Mouse (Mus musculus): ENCODE data around the gene Dhcr7. TPM values are rescaled to one million over a fixed set of nuclear protein-coding genes. Genes with fewer than 3 reads are reported as not detected.

Gene Dhcr7
- polyA plus RNA-seq, 1 experiment = 0.02 TPM

DNA sequence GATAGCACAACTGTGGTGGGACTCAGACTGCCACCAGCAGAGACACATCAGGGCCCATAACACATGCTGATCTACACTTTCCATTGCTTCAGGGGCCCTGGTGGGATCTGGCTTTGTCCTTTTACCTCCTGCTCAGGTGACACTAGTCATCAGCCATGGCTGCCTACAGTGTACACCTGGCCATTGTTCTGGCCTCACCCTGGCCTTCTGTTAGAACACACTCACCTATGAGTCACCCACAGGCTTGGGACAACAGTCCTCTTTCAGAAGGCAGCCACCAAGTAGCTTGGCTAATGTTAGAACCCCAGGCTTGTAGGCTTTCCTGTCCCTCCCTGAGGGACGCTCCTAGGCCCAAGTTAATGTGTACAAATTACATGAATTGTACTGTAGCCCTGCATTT lies 22.2 kb upstream of the Dhcr7 start:
- Histone ChIP-seq H3K4me1 (ENCODE audit: control insufficient read depth) (no peaks in the 10 kb centered on the region), H3K4me3 (replicated peaks) (no peak overlapping the region), H3K27me3 (ENCODE audit: control insufficient read depth) (no peaks in the 10 kb centered on the region), H3K36me3 (ENCODE audit: control insufficient read depth) (peaks cover 85% of the 10 kb centered on the region), H3K9me3 (ENCODE audit: control insufficient read depth, low read length) (no peaks in the 10 kb centered on the region)
- TF ChIP-seq TAL1 (IDR thresholded peaks at IDR 0.05; ENCODE audit: low read length) = no peak
- TF ChIP-seq GATA1 (IDR thresholded peaks at IDR 0.05; ENCODE audit: low read length) = no peak

DNA sequence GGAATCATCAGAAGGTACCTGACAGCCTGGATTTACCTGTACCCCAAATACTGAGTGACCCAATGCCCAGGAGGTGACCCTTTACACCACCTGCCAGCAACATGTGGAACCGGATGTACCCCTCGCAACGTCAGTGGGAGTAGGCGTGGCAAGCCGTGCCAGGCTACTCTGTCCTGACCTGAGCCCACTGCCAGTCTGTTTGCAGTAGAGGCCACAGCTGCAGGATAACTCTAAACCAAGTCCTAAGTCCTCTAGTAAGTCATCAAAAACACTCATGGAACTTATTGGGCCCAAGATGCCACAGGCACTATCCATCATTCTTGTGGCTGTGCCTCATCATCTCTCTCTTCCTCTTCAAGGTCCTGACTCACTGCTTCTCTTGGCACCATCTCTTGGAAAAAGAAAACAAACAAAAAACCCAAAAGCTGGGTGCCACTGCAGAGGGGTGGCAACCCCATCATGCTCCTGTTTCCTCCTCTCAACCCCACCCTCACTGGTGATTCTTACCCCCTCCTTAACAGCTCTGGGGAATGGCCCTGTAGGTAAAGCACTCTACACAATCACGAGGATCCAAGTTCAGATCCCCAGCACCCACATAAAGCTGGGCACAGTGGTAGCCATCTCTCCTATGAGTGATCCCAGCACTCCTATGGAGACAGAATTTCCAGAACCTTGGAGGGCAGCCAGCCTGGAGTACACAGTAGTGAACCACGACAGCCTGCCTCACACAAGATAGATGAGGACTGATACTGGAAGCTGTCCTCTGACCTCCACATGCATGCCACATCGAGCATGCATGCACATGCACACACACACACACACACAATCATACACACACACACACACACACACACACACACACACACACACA lies 21.5 kb upstream of the Dhcr7 start:
- no peak for TF ChIP-seq GATA1 (IDR thresholded peaks at IDR 0.05; ENCODE audit: low read length)
- no peak for TF ChIP-seq TAL1 (IDR thresholded peaks at IDR 0.05; ENCODE audit: low read length)
- Histone ChIP-seq H3K4me1 (ENCODE audit: control insufficient read depth) (no peaks in the 10 kb centered on the region), H3K4me3 (replicated peaks) (no peak overlapping the region), H3K9me3 (ENCODE audit: control insufficient read depth, low read length) (no peaks in the 10 kb centered on the region), H3K36me3 (ENCODE audit: control insufficient read depth) (peaks cover 89% of the 10 kb centered on the region), H3K27me3 (ENCODE audit: control insufficient read depth) (no peaks in the 10 kb centered on the region)

DNA sequence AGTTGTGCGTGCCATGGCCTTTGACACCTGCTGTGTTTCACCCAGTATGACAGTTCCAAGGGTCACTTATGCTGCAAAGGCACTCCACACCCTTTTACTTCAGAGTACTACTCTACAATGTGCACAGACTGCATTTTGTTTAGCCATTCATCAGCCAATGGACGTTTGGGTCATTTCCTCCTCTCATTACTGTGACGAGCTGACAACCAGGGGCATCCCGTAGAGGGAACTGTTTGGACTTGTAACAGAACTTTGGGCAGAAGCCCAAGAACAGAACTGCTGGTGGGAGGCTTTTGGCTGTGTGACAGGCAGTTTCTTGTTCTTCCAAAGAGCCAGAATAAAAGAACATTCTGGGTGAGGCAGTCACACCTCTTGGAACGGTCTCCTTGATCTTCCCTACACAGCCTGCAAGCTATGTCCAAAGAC lies 17.7 kb upstream of the Dhcr7 start:
- no peak for TF ChIP-seq GATA1 (IDR thresholded peaks at IDR 0.05; ENCODE audit: low read length)
- no peak for TF ChIP-seq TAL1 (IDR thresholded peaks at IDR 0.05; ENCODE audit: low read length)
- H3K27me3 ChIP-seq (ENCODE audit: control insufficient read depth) = no peaks in the 10 kb centered on the region
- H3K36me3 ChIP-seq (ENCODE audit: control insufficient read depth) = peaks cover 88% of the 10 kb centered on the region
- no peak overlapping the region for H3K4me3 ChIP-seq (replicated peaks)
- H3K4me1 ChIP-seq (ENCODE audit: control insufficient read depth) = no peaks in the 10 kb centered on the region
- H3K9me3 ChIP-seq (ENCODE audit: control insufficient read depth, low read length) = no peaks in the 10 kb centered on the region

DNA sequence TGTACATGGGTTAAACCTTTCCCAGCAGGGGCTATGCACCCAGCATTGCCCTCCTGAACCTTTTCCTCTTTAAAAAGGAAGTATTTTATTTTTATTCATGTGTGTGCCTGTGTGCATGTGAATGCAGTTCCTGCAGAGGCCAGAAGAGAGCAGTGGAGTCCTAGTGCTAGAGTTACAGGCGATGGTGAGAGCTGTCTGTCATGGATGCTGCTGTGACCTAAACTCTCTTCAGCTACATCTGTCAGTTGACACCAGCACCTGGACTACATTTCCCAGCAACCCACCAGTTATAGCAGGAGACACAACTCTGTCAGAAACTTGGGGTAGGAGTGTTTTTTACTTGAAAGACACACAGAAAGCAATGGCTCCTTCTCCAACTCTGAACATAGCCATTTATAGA lies 14.0 kb upstream of the Dhcr7 start:
- TF ChIP-seq TAL1 (IDR thresholded peaks at IDR 0.05; ENCODE audit: low read length) = no peak
- TF ChIP-seq GATA1 (IDR thresholded peaks at IDR 0.05; ENCODE audit: low read length) = no peak
- Histone ChIP-seq H3K27me3 (ENCODE audit: control insufficient read depth) (no peaks in the 10 kb centered on the region), H3K9me3 (ENCODE audit: control insufficient read depth, low read length) (peaks cover 3% of the 10 kb centered on the region), H3K4me1 (ENCODE audit: control insufficient read depth) (no peaks in the 10 kb centered on the region), H3K4me3 (replicated peaks) (no peak overlapping the region), H3K36me3 (ENCODE audit: control insufficient read depth) (peaks cover 89% of the 10 kb centered on the region)

DNA sequence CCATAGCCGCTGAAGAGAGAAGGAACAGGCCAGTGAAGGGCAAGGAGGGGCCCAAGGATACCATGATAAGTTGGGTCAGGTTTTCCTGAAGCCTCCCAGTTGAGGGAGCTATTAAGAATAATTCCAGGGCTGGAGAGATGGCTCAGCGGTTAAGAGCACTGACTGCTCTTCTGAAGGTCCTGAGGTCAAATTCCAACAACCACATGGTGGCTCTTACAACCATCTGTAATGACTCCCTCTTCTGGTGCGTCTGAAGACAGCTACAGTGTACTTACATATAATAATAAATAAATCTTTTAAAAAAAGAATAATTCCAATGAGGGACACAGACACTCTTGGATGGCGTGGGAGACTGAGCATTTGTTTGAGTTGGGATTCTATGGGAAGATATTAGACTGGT lies 3.7 kb upstream of the Dhcr7 start:
- Histone ChIP-seq H3K4me3 (replicated peaks) (no peak overlapping the region), H3K27me3 (ENCODE audit: control insufficient read depth) (no peaks in the 10 kb centered on the region), H3K9me3 (ENCODE audit: control insufficient read depth, low read length) (no peaks in the 10 kb centered on the region), H3K4me1 (ENCODE audit: control insufficient read depth) (peaks cover 24% of the 10 kb centered on the region), H3K36me3 (ENCODE audit: control insufficient read depth) (peaks cover 38% of the 10 kb centered on the region)
- TF ChIP-seq TAL1 (IDR thresholded peaks at IDR 0.05; ENCODE audit: low read length) (no peak), GATA1 (IDR thresholded peaks at IDR 0.05; ENCODE audit: low read length) (no peak)

DNA sequence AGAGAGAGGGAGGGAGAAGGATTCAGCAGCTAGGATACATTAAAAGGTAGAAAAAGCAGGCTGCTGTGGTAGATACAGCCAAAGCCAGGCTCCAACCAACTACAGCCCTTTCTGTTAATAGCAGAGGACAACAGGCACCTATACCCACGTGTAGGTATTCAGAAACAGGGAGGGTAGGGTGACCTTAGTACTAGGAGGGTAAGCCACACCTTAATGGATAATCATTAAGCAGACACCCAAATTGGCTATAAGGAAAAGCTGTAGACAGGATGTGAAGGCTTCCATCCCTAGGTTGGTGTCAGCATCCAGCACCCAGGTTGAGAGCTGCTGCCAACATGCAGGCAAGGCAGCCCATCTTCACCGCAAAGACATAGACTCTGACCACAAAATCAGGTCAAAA lies 1.7 kb upstream of the Dhcr7 start:
- H3K36me3 ChIP-seq (ENCODE audit: control insufficient read depth) = peaks cover 22% of the 10 kb centered on the region
- H3K4me3 ChIP-seq (replicated peaks) = no peak overlapping the region
- TF ChIP-seq GATA1 (IDR thresholded peaks at IDR 0.05; ENCODE audit: low read length) = no peak
- TF ChIP-seq TAL1 (IDR thresholded peaks at IDR 0.05; ENCODE audit: low read length) = no peak
- H3K4me1 ChIP-seq (ENCODE audit: control insufficient read depth) = peaks cover 24% of the 10 kb centered on the region
- H3K27me3 ChIP-seq (ENCODE audit: control insufficient read depth) = no peaks in the 10 kb centered on the region
- H3K9me3 ChIP-seq (ENCODE audit: control insufficient read depth, low read length) = no peaks in the 10 kb centered on the region

DNA sequence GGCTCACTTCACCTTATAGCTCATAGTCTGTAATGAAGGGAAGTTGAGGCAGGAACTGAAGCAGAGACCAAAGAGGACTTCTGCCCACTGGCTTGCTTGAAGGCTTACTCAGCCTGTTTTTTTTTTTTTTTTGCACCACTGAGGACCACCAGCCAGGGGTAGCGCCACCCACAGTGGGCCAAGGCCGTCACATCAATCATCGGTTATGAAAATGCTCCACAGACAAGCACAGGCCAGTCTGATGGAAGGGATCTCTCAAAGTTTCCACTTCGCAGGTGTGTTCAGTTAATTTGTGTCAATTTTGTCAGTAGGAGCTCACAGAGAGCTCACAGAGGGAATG lies 291 bp downstream of the Dhcr7 start:
- Histone ChIP-seq H3K4me3 (replicated peaks) (peak overlapping the region; percentile 80), H3K36me3 (ENCODE audit: control insufficient read depth) (peaks cover 10% of the 10 kb centered on the region), H3K27me3 (ENCODE audit: control insufficient read depth) (no peaks in the 10 kb centered on the region), H3K4me1 (ENCODE audit: control insufficient read depth) (peaks cover 24% of the 10 kb centered on the region), H3K9me3 (ENCODE audit: control insufficient read depth, low read length) (no peaks in the 10 kb centered on the region)
- TF ChIP-seq GATA1 (IDR thresholded peaks at IDR 0.05; ENCODE audit: low read length) (no peak), TAL1 (IDR thresholded peaks at IDR 0.05; ENCODE audit: low read length) (no peak)

DNA sequence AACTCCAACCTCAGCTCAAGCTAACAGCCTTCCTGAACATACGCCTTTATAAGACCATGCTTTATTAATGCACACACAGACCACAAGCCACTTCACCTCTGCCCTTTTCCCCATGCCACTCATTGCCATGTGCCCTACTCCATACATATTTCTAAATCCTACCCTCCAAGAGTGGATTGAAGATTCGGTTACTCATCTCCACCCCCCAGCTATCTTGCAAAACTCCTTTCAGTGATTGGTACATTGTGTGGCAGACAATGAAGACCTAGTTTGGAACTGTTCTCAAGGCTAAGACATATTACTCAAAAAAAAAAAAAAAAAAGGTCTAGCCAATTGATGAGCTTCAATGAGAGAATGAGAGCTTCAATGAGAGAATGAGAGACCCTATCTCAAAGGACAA lies 4.0 kb downstream of the Dhcr7 start:
- Histone ChIP-seq H3K27me3 (ENCODE audit: control insufficient read depth) (no peaks in the 10 kb centered on the region), H3K4me3 (replicated peaks) (no peak overlapping the region), H3K4me1 (ENCODE audit: control insufficient read depth) (peaks cover 34% of the 10 kb centered on the region), H3K36me3 (ENCODE audit: control insufficient read depth) (peaks cover 1% of the 10 kb centered on the region; the same call in 1 of the 2 replicates), H3K9me3 (ENCODE audit: control insufficient read depth, low read length) (no peaks in the 10 kb centered on the region)
- TF ChIP-seq TAL1 (IDR thresholded peaks at IDR 0.05; ENCODE audit: low read length) = no peak
- no peak for TF ChIP-seq GATA1 (IDR thresholded peaks at IDR 0.05; ENCODE audit: low read length)

DNA sequence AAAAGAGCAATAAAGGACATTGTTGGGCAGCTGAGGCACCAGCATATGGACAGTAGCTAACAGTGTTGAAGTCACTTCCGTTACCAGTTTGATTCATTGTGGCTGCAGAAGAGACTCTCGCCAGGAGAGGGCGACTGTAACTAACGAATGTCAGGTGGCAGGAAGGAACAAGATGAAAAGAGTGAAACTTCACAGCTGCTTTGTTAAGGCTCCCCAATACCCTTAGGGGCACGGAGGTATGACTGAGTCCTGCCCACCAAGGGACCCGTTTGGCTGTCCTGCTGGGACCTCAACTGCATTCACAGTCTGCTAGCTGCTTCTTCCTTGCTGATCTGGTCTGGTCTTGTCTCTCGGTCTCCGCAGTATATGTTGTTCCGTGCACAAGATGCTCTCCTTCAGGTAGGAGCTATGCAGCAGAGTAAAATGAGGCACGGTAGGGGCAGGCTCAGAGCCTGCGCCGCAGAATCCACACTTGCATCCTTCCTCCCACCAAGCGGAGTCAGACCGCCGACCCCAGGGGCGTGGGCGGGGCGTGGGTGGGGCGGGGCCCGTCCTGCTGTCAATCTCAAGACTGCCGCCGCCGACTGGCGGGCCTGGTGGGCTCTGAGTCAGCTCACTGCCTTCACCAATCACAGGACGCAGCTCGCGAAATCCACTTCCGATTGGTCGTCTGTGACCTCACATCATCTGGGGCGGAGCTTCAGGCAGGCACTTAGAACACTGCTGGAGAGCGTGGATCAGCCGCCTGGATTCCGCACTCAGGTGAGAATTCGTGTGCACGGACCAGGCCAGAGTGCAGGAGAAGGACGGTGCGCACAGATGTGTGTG lies 6.8 kb downstream of the Dhcr7 start:
- H3K27me3 ChIP-seq (ENCODE audit: control insufficient read depth) = no peaks in the 10 kb centered on the region
- H3K4me3 ChIP-seq (replicated peaks) = peak overlapping the region; percentile 76
- TF ChIP-seq GATA1 (IDR thresholded peaks at IDR 0.05; ENCODE audit: low read length) = no peak
- no peak for TF ChIP-seq TAL1 (IDR thresholded peaks at IDR 0.05; ENCODE audit: low read length)
- no peaks in the 10 kb centered on the region for H3K9me3 ChIP-seq (ENCODE audit: control insufficient read depth, low read length)
- peaks cover 5% of the 10 kb centered on the region for H3K36me3 ChIP-seq (ENCODE audit: control insufficient read depth)
- H3K4me1 ChIP-seq (ENCODE audit: control insufficient read depth) = peaks cover 21% of the 10 kb centered on the region
